Mouse (Mus musculus) adrenal gland, postnatal 0 days (tissue): ENCODE data around the gene Klk1b8. TPM values are rescaled to one million over a fixed set of nuclear protein-coding genes. Genes with fewer than 3 reads are reported as not detected.

Experiments
- polyA plus RNA-seq: library from polyadenylated mRNA; unstranded; fragments of >200 nt; fragmentation: Nextera tagmentation; extraction: Ambion mirVana; gene quantifications from 2 replicates; pipeline ENCODE4 v1.2.1, GENCODE M21; 2015

Klk1b8 gene
- polyA plus RNA-seq = not detected in 2 replicates

DNA sequence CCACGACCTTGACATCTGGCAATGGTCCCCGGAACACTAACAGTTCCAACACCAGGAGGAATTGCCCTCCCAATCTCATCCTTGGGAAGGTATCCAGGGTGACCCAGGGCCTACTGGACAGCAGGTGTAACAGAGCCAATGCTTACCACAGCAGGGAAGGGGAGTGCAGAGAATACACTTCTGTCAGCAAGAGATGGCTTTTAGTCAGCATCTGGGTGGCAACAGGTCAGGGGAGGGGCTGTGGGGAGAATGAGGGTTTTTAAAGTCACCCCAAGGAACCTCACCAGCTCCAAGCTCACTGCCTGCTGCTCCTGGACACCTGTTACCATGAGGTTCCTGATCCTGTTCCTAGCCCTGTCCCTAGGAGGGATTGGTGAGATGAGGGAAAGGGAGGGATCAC, at the start of gene Klk1b8:
TSS of gene Klk1b8 (plus strand) at position 301 of the 400 bp plus-strand sequence.

GRCm38 (mm10) chr7:43933440-43933839, 17.0 kb upstream of the Klk1b8 start, which contains the start of gene Klk15:
Gene Klk15, plus strand, starts transcription at chr7:43933740.

DNA sequence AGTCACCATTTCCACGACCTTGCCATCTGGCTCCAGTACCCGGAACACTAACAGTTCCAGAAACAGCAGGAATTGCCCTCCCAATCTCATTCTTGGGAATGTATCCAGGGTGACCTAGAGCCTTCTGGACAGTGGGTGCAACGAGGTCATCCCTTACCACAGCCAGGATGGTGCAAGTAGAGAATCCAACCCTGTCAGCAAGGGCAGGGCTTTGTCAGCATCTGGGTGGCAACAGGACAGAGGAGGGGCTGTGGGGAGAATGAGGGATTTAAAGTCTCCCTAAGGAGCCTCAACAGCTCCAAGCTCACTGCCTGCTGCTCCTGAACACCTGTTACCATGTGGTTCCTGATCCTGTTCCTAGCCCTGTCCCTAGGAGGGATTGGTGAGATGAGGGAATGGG, 16.0 kb downstream of the Klk1b8 start, which contains the start of gene Klk1b1:
TSS of gene Klk1b1 (plus strand) at position 301 of the 400 bp plus-strand sequence.

DNA sequence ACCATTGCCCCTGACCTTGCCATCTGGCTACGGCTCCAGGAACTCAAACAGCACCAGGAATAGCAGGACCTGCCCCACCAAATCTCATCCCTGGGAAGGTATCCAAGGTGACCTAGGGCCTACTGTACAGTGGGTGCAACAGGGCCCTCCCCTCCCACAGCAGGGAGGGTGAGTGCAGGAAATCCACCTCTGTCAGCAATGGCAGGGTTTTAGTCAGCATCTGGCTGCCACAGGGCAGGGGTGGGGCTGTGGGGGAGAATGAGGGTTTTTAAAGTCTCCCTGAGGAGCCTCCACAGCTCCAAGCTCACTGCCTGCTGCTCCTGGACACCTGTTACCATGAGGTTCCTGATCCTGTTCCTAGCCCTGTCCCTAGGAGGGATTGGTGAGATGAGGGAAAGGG, 25.3 kb downstream of the Klk1b8 start, which contains the start of gene Klk1b9:
TSS of gene Klk1b9 (plus strand) at position 301 of the 400 bp plus-strand sequence.

GRCm38 (mm10) chr7:43995577-43995976, 45.1 kb downstream of the Klk1b8 start, which contains the start of gene Klk1b11:
Gene Klk1b11, plus strand, starts transcription at chr7:43995877.

Other genes starting within 250 kb of the Klk1b8 start
- gene Klk13, start 238.1 kb upstream of the Klk1b8 start, polyA plus RNA-seq = 0.23 TPM in 1 of 2 replicates, not detected in the other
- not detected in 2 replicates for gene Klk12, start 181.8 kb upstream of the Klk1b8 start, polyA plus RNA-seq
- gene Klk11, start 176.1 kb upstream of the Klk1b8 start, polyA plus RNA-seq = 0.14 and 0.38 TPM in 2 replicates
- 2.2 and 3.9 TPM in 2 replicates for gene Klk10, start 169.6 kb upstream of the Klk1b8 start, polyA plus RNA-seq
- 0.19 TPM in 1 of 2 replicates, not detected in the other for gene Klk9, start 158.8 kb upstream of the Klk1b8 start, polyA plus RNA-seq
- 7.3 and 16.9 TPM in 2 replicates for gene Klk8, start 153.1 kb upstream of the Klk1b8 start, polyA plus RNA-seq
- 0.17 TPM in 1 of 2 replicates, not detected in the other for gene Klk7, start 139.4 kb upstream of the Klk1b8 start, polyA plus RNA-seq
- gene Klk6, start 126.2 kb upstream of the Klk1b8 start, polyA plus RNA-seq = not detected in 2 replicates
- gene Klk5, start 108.7 kb upstream of the Klk1b8 start, polyA plus RNA-seq = not detected in 2 replicates
- not detected in 2 replicates for gene Klk4, start 69.5 kb upstream of the Klk1b8 start, polyA plus RNA-seq
- gene Klk15, start 16.9 kb upstream of the Klk1b8 start, polyA plus RNA-seq = not detected in 2 replicates
- gene Klk1b1, start 16.1 kb downstream of the Klk1b8 start, polyA plus RNA-seq = not detected in 2 replicates
- not detected in 2 replicates for gene Klk1b9, start 25.4 kb downstream of the Klk1b8 start, polyA plus RNA-seq
- gene Klk1b11, start 45.2 kb downstream of the Klk1b8 start, polyA plus RNA-seq = not detected in 2 replicates
- not detected in 2 replicates for gene Klk1b26, start 61.5 kb downstream of the Klk1b8 start, polyA plus RNA-seq
- not detected in 2 replicates for gene Klk1b27, start 101.6 kb downstream of the Klk1b8 start, polyA plus RNA-seq
- gene Klk1b21, start 151.7 kb downstream of the Klk1b8 start, polyA plus RNA-seq = not detected in 2 replicates
- gene Klk1b22, start 162.0 kb downstream of the Klk1b8 start, polyA plus RNA-seq = not detected in 2 replicates
- gene Klk1b16, start 186.1 kb downstream of the Klk1b8 start, polyA plus RNA-seq = not detected in 2 replicates
- not detected in 2 replicates for gene Klk1b24, start 237.6 kb downstream of the Klk1b8 start, polyA plus RNA-seq
- not detected in 2 replicates for gene Klk1b3, start 247.5 kb downstream of the Klk1b8 start, polyA plus RNA-seq